Mouse (Mus musculus) C2C12 (cell line): ENCODE measurements at regions not wholly inside any gene's neighbourhood (a gene's known extent, or its start where the extent isn't known, plus 50 kb on each side); places are given as distances from the start of the nearest gene placed in this dataset.

Experiments used
- H3K27me3 ChIP-seq: one replicate; pipeline ENCODE4 v1.6.1; 2011; ENCODE audit not compliant: control insufficient read depth, insufficient read depth, insufficient read length
- H3K36me3 ChIP-seq: one replicate; pipeline ENCODE4 v1.6.1; 2011; ENCODE audit not compliant: control insufficient read depth, insufficient read depth
- H3K4me3 ChIP-seq: one replicate; pipeline ENCODE4 v1.5.1; 2011; ENCODE audit warnings: mild to moderate bottlenecking, control low read depth; ENCODE audit not compliant: poor library complexity, insufficient read depth, severe bottlenecking
- H3K79me2 ChIP-seq: one replicate; pipeline ENCODE4 v1.6.1; 2011; ENCODE audit not compliant: control insufficient read depth, insufficient read depth
- H3K79me3 ChIP-seq: one replicate; pipeline ENCODE4 v1.6.1; 2011; ENCODE audit warnings: low read depth, control low read depth
- H3ac ChIP-seq: one replicate; pipeline ENCODE3; 2011; ENCODE audit warnings: low read depth; ENCODE audit not compliant: control insufficient read depth, insufficient read length
- CEBPB ChIP-seq: IDR thresholded peaks from one replicate; pipeline ENCODE4 v1.6.1; 2011; ENCODE audit warnings: low read depth, mild to moderate bottlenecking, control low read depth, moderate library complexity
- CTCF ChIP-seq: IDR thresholded peaks from one replicate; pipeline ENCODE4 v1.5.1; 2011; ENCODE audit not compliant: control insufficient read depth, insufficient read depth, insufficient read length
- FOSL1 ChIP-seq: IDR thresholded peaks from one replicate; pipeline ENCODE4 v1.8.0; 2011; ENCODE audit warnings: mild to moderate bottlenecking, low read length; ENCODE audit not compliant: poor library complexity, insufficient read depth, severe bottlenecking
- MAX ChIP-seq: IDR thresholded peaks from one replicate; pipeline ENCODE4 v1.6.1; 2011; ENCODE audit warnings: mild to moderate bottlenecking, control low read depth
- MYOD1 ChIP-seq: IDR thresholded peaks from one replicate; pipeline ENCODE4 v1.6.1; 2011; ENCODE audit warnings: low read depth; ENCODE audit not compliant: control insufficient read depth, insufficient read length
- MYOG ChIP-seq: IDR thresholded peaks from one replicate; pipeline ENCODE4 v1.6.1; 2011; ENCODE audit not compliant: control insufficient read depth, insufficient read length; ENCODE audit errors: extremely low read depth
- USF1 ChIP-seq: IDR thresholded peaks from one replicate; pipeline ENCODE4 v1.6.1; 2011; ENCODE audit warnings: low read depth, mild to moderate bottlenecking, control low read depth, moderate library complexity

- H3K4me3 ChIP-seq: no peak overlapping the region
- H3K79me3 ChIP-seq: no peaks in the 10 kb centered on the region
- no peaks in the 10 kb centered on the region for H3K27me3 ChIP-seq
- TF ChIP-seq USF1 (no peak), CEBPB (no peak), MYOD1 (no peak), MAX (no peak), MYOG (no peak), FOSL1 (no peak), CTCF (no peak)
- H3K79me2 ChIP-seq: no peaks in the 10 kb centered on the region
- no peaks in the 10 kb centered on the region for H3K36me3 ChIP-seq
- no peak overlapping the region for H3ac ChIP-seq
Measured at GRCm38 (mm10) chr6:117251383-117251925, 83.1 kb downstream of the Cxcl12 start.

GRCm38 (mm10) chr6:117252361-117252760, 84.0 kb downstream of the Cxcl12 start:
- Histone ChIP-seq H3K27me3 (no peaks in the 10 kb centered on the region), H3K4me3 (no peak overlapping the region)
- TF ChIP-seq MYOD1 (no peak), USF1 (no peak), MAX (no peak), CTCF (no peak), MYOG (no peak), FOSL1 (no peak), CEBPB (no peak)

GRCm38 (mm10) chr6:117253036-117253435, 84.7 kb downstream of the Cxcl12 start:
- Histone ChIP-seq H3K4me3 (no peak overlapping the region), H3K79me2 (no peaks in the 10 kb centered on the region), H3K27me3 (no peaks in the 10 kb centered on the region), H3K79me3 (no peaks in the 10 kb centered on the region), H3ac (no peak overlapping the region), H3K36me3 (no peaks in the 10 kb centered on the region)
- TF ChIP-seq FOSL1 (no peak), USF1 (no peak), MAX (no peak), CEBPB (no peak), MYOD1 (no peak)

More at GRCm38 (mm10) chr6:117252361-117252760, 84.0 kb downstream of the Cxcl12 start:
- H3ac ChIP-seq: no peak overlapping the region
- H3K36me3 ChIP-seq: no peaks in the 10 kb centered on the region
- no peaks in the 10 kb centered on the region for H3K79me3 ChIP-seq
- no peaks in the 10 kb centered on the region for H3K79me2 ChIP-seq

GRCm38 (mm10) chr6:117253586-117254330, 85.4 kb downstream of the Cxcl12 start:
- no peaks in the 10 kb centered on the region for H3K36me3 ChIP-seq
- H3K4me3 ChIP-seq: no peak overlapping the region
- TF ChIP-seq CEBPB (no peak), MYOG (no peak), MAX (no peak), USF1 (no peak), FOSL1 (no peak), MYOD1 (no peak), CTCF (no peak)
- no peaks in the 10 kb centered on the region for H3K79me3 ChIP-seq
- no peaks in the 10 kb centered on the region for H3K27me3 ChIP-seq
- H3K79me2 ChIP-seq: no peaks in the 10 kb centered on the region
- no peak overlapping the region for H3ac ChIP-seq

- H3K4me3 ChIP-seq: no peak overlapping the region
- no peak overlapping the region for H3ac ChIP-seq
- no peaks in the 10 kb centered on the region for H3K79me3 ChIP-seq
- no peaks in the 10 kb centered on the region for H3K36me3 ChIP-seq
- H3K79me2 ChIP-seq: no peaks in the 10 kb centered on the region
- H3K27me3 ChIP-seq: no peaks in the 10 kb centered on the region
- TF ChIP-seq MYOG (no peak), CEBPB (no peak), CTCF (no peak), USF1 (peak; percentile 38)
Measured at GRCm38 (mm10) chr6:117254620-117255228, 86.4 kb downstream of the Cxcl12 start.

GRCm38 (mm10) chr6:117255399-117256098, 87.2 kb downstream of the Cxcl12 start:
- H3K27me3 ChIP-seq: no peaks in the 10 kb centered on the region
- no peaks in the 10 kb centered on the region for H3K36me3 ChIP-seq
- no peaks in the 10 kb centered on the region for H3K79me2 ChIP-seq
- TF ChIP-seq USF1: no peak
- TF ChIP-seq CTCF: no peak
- no peak for TF ChIP-seq MAX
- no peak for TF ChIP-seq FOSL1
- TF ChIP-seq CEBPB: no peak
- TF ChIP-seq MYOD1: no peak
- no peak for TF ChIP-seq MYOG
- H3K4me3 ChIP-seq: no peak overlapping the region
- H3ac ChIP-seq: no peak overlapping the region
- H3K79me3 ChIP-seq: no peaks in the 10 kb centered on the region
